Mouse (Mus musculus) limb, embryonic 12.5 days (tissue): ENCODE measurements around the gene St6galnac6. TPM values are rescaled to one million over a fixed set of nuclear protein-coding genes. Genes with fewer than 3 reads are reported as not detected.

ENCODE experiments used
- ATAC-seq: fragments of 200-750 bp; cut with Nextera tagmentation; 2 replicates; pipeline ENCODE4 v1.8.0; 2017; ENCODE audit warnings: low read depth, moderate TSS enrichment; ENCODE audit not compliant: insufficient number of reproducible peaks, insufficient read depth, low FRiP score, low TSS enrichment
- H3K27ac ChIP-seq: fragments of 300-500 bp; sonication (generic); 2 replicates; pipeline ENCODE4 v1.5.1; 2016; ENCODE audit warnings: mild to moderate bottlenecking, moderate library complexity
- H3K27me3 ChIP-seq: fragments of 300-500 bp; sonication (generic); 2 replicates; pipeline ENCODE4 v1.6.1; 2016; ENCODE audit warnings: mild to moderate bottlenecking, moderate library complexity
- H3K36me3 ChIP-seq: fragments of 300-500 bp; sonication (generic); 2 replicates; pipeline ENCODE4 v1.6.1; 2016; ENCODE audit warnings: mild to moderate bottlenecking, moderate library complexity
- H3K4me1 ChIP-seq: fragments of 300-500 bp; sonication (generic); replicated peaks from 2 replicates; pipeline ENCODE4 v1.6.1; 2016
- H3K4me2 ChIP-seq: fragments of 300-500 bp; sonication (generic); 2 replicates; pipeline ENCODE4 v1.6.1; 2016; ENCODE audit warnings: mild to moderate bottlenecking, moderate library complexity
- H3K4me3 ChIP-seq: fragments of 300-500 bp; sonication (generic); replicated peaks from 2 replicates; pipeline ENCODE4 v1.5.1; 2016; ENCODE audit warnings: mild to moderate bottlenecking
- H3K9ac ChIP-seq: fragments of 300-500 bp; sonication (generic); replicated peaks from 2 replicates; pipeline ENCODE4 v1.6.1; 2016; ENCODE audit warnings: mild to moderate bottlenecking, moderate library complexity
- H3K9me3 ChIP-seq: fragments of 300-500 bp; sonication (generic); 2 replicates; pipeline ENCODE4 v1.6.1; 2016; ENCODE audit warnings: mild to moderate bottlenecking, moderate library complexity
- WGBS: fragments of 180-500 bp; shearing (Covaris S2); methylation state at CpG from one replicate; pipeline ENCODE4 v1.1.7; 2016; 5-methylcytosine and 5-hydroxymethylcytosine counted together
- polyA plus RNA-seq: library from polyadenylated mRNA; unstranded; fragments of >200 nt; fragmentation: Nextera tagmentation; extraction: Ambion mirVana; gene quantifications from 2 replicates; pipeline ENCODE4 v1.2.1, GENCODE M21; 2016

St6galnac6 gene
- polyA plus RNA-seq, 1 experiment from 2014 or later = 23.4 TPM

GRCm38 (mm10) chr2:32644083-32644482 is 44.6 kb downstream of the St6galnac6 start:
- WGBS = 66% methylated on average over 9 of the region's 9 CpGs
- no peak overlapping the region for H3K4me2 ChIP-seq
- H3K27ac ChIP-seq = no peak overlapping the region
- H3K27me3 ChIP-seq = no peaks in the 10 kb centered on the region
- H3K9me3 ChIP-seq = no peaks in the 10 kb centered on the region
- H3K4me1 ChIP-seq = peaks cover 18% of the 10 kb centered on the region
- H3K9ac ChIP-seq = no peak overlapping the region
- no peak overlapping the region for H3K4me3 ChIP-seq
- no peaks in the 10 kb centered on the region for H3K36me3 ChIP-seq
- ATAC-seq = no peak

- 87% methylated on average over 8 of the region's 8 CpGs for WGBS
- ATAC-seq = no peak
- no peak overlapping the region for H3K27ac ChIP-seq
- H3K9ac ChIP-seq = no peak overlapping the region
- no peaks in the 10 kb centered on the region for H3K36me3 ChIP-seq
- H3K9me3 ChIP-seq = no peaks in the 10 kb centered on the region
- no peak overlapping the region for H3K4me2 ChIP-seq
- H3K27me3 ChIP-seq = no peaks in the 10 kb centered on the region
- peaks cover 18% of the 10 kb centered on the region for H3K4me1 ChIP-seq
- no peak overlapping the region for H3K4me3 ChIP-seq
Observed at GRCm38 (mm10) chr2:32644799-32645475, 45.4 kb downstream of the St6galnac6 start.

GRCm38 (mm10) chr2:32645647-32646046 is 46.1 kb downstream of the St6galnac6 start:
- H3K27ac ChIP-seq = peak overlapping the region; percentile 14; the same call in 1 of the 2 replicates

GRCm38 (mm10) chr2:32646379-32647056 is 47.0 kb downstream of the St6galnac6 start, which contains the start of gene Eng:
TSS of gene Eng (plus strand) at chr2:32646595.
- Histone ChIP-seq H3K36me3 (no peaks in the 10 kb centered on the region), H3K4me2 (peak within 1 kb of the TSS; percentile 33), H3K9ac (no peak within 1 kb of the TSS; the same call in 1 of the 2 replicates), H3K9me3 (no peaks in the 10 kb centered on the region), H3K27ac (peak within 1 kb of the TSS; percentile 42), H3K4me1 (peaks cover 18% of the 10 kb centered on the region), H3K27me3 (no peaks in the 10 kb centered on the region), H3K4me3 (peak within 1 kb of the TSS; percentile 22)
- 0 out of 2 replicates have a peak, but pooled peaks have one; percentile 26 for ATAC-seq
- 59% methylated on average over 31 of the region's 31 CpGs for WGBS

More at GRCm38 (mm10) chr2:32645647-32646046, 46.1 kb downstream of the St6galnac6 start:
- Histone ChIP-seq H3K36me3 (no peaks in the 10 kb centered on the region), H3K9ac (no peak overlapping the region), H3K4me2 (no peak overlapping the region), H3K27me3 (no peaks in the 10 kb centered on the region), H3K9me3 (no peaks in the 10 kb centered on the region), H3K4me1 (peaks cover 18% of the 10 kb centered on the region), H3K4me3 (no peak overlapping the region)
- WGBS = 65% methylated on average over 3 of the region's 3 CpGs
- ATAC-seq = no peak

- Histone ChIP-seq H3K4me1 (peaks cover 18% of the 10 kb centered on the region), H3K4me3 (peak overlapping the region; percentile 22), H3K27ac (no peak overlapping the region), H3K36me3 (no peaks in the 10 kb centered on the region), H3K27me3 (no peaks in the 10 kb centered on the region), H3K9me3 (no peaks in the 10 kb centered on the region), H3K9ac (no peak overlapping the region), H3K4me2 (no peak overlapping the region)
- WGBS = 94% methylated on average over 7 of the region's 7 CpGs
- no peak for ATAC-seq
Observed at GRCm38 (mm10) chr2:32647366-32647765, 47.9 kb downstream of the St6galnac6 start.

- Histone ChIP-seq H3K36me3 (no peaks in the 10 kb centered on the region), H3K9me3 (no peaks in the 10 kb centered on the region), H3K9ac (no peak overlapping the region), H3K27me3 (no peaks in the 10 kb centered on the region), H3K4me1 (peaks cover 30% of the 10 kb centered on the region), H3K4me2 (no peak overlapping the region), H3K4me3 (no peak overlapping the region), H3K27ac (peak overlapping the region; percentile 85)
- 15% methylated on average over 7 of the region's 7 CpGs for WGBS
- 0 out of 2 replicates have a peak, but pooled peaks have one; percentile 23 for ATAC-seq
Observed at GRCm38 (mm10) chr2:32653764-32654163, 54.3 kb downstream of the St6galnac6 start.

GRCm38 (mm10) chr2:32654743-32655393 is 55.4 kb downstream of the St6galnac6 start:
- Histone ChIP-seq H3K9me3 (no peaks in the 10 kb centered on the region), H3K27ac (peak overlapping the region; percentile 85), H3K36me3 (no peaks in the 10 kb centered on the region), H3K27me3 (no peaks in the 10 kb centered on the region), H3K4me3 (no peak overlapping the region), H3K9ac (no peak overlapping the region), H3K4me2 (no peak overlapping the region), H3K4me1 (peaks cover 30% of the 10 kb centered on the region)
- WGBS = 56% methylated on average over 14 of the region's 14 CpGs
- no peak for ATAC-seq

- no peak for ATAC-seq
- Histone ChIP-seq H3K9me3 (no peaks in the 10 kb centered on the region), H3K4me1 (peaks cover 30% of the 10 kb centered on the region), H3K4me2 (peak overlapping the region; percentile 3; the same call in 1 of the 2 replicates), H3K36me3 (no peaks in the 10 kb centered on the region), H3K27ac (peak overlapping the region; percentile 85), H3K4me3 (no peak overlapping the region), H3K27me3 (no peaks in the 10 kb centered on the region), H3K9ac (no peak overlapping the region)
- WGBS = 83% methylated on average over 3 of the region's 3 CpGs
Observed at GRCm38 (mm10) chr2:32655394-32655744, 55.9 kb downstream of the St6galnac6 start.

GRCm38 (mm10) chr2:32655826-32656225 is 56.3 kb downstream of the St6galnac6 start:
- no peak overlapping the region for H3K4me3 ChIP-seq
- H3K27ac ChIP-seq = peak overlapping the region; percentile 85
- no peaks in the 10 kb centered on the region for H3K9me3 ChIP-seq
- peak; percentile 63; the same call in 1 of the 2 replicates for ATAC-seq
- peaks cover 30% of the 10 kb centered on the region for H3K4me1 ChIP-seq
- peak overlapping the region; percentile 3; the same call in 1 of the 2 replicates for H3K4me2 ChIP-seq
- no peaks in the 10 kb centered on the region for H3K36me3 ChIP-seq
- H3K9ac ChIP-seq = no peak overlapping the region
- H3K27me3 ChIP-seq = no peaks in the 10 kb centered on the region
- 18% methylated on average over 12 of the region's 12 CpGs for WGBS

- Histone ChIP-seq H3K9me3 (no peaks in the 10 kb centered on the region), H3K4me3 (no peak overlapping the region), H3K27ac (no peak overlapping the region), H3K9ac (no peak overlapping the region), H3K36me3 (no peaks in the 10 kb centered on the region), H3K4me2 (no peak overlapping the region), H3K27me3 (no peaks in the 10 kb centered on the region), H3K4me1 (peaks cover 24% of the 10 kb centered on the region)
- 81% methylated on average over 2 of the region's 2 CpGs for WGBS
- ATAC-seq = no peak
Observed at GRCm38 (mm10) chr2:32658873-32659272, 59.4 kb downstream of the St6galnac6 start.

- H3K27me3 ChIP-seq = no peaks in the 10 kb centered on the region
- no peaks in the 10 kb centered on the region for H3K4me1 ChIP-seq
- ATAC-seq = no peak
- WGBS = 45% methylated on average over 7 of the region's 7 CpGs
- no peak overlapping the region for H3K4me2 ChIP-seq
- H3K9me3 ChIP-seq = no peaks in the 10 kb centered on the region
- no peaks in the 10 kb centered on the region for H3K36me3 ChIP-seq
- H3K9ac ChIP-seq = no peak overlapping the region
- H3K4me3 ChIP-seq = no peak overlapping the region
- H3K27ac ChIP-seq = no peak overlapping the region
Observed at GRCm38 (mm10) chr2:32661509-32662107, 62.1 kb downstream of the St6galnac6 start.
